Mouse (Mus musculus) cerebral cortex, adult 2 months (tissue): ENCODE results near the gene Catspere2.

Source experiments
- WGBS: fragments of 180-500 bp; shearing (Covaris S2); methylation state at CpG from one replicate; pipeline ENCODE4 v1.1.7; 2018; 5-methylcytosine and 5-hydroxymethylcytosine counted together

Catspere2 gene

DNA sequence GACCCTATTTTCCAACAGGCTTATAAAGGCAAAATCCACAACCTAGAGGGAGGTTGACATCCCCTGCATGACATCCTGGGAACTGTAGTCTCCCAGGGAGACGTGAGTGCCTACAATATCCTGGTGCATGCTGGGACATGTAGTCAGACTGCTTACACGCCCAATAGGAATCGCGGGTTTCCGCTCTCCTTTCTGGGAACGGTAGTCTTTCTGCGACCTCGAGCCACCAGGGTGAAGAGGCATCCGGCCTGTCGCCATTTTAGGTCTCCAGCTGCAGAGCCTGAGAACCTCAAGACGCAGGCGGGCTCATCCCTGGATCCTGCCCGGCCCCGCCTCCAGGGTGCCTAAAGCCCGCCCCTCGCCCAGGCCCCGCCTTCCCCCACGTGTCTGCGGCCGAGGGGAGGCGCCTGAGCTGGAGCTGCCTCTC lies at the start of gene Catspere2:
TSS of gene Catspere2 (plus strand) at position 400 of the 427 bp plus-strand sequence.
- under 1% methylated on average over 21 of the region's 21 CpGs for WGBS

DNA sequence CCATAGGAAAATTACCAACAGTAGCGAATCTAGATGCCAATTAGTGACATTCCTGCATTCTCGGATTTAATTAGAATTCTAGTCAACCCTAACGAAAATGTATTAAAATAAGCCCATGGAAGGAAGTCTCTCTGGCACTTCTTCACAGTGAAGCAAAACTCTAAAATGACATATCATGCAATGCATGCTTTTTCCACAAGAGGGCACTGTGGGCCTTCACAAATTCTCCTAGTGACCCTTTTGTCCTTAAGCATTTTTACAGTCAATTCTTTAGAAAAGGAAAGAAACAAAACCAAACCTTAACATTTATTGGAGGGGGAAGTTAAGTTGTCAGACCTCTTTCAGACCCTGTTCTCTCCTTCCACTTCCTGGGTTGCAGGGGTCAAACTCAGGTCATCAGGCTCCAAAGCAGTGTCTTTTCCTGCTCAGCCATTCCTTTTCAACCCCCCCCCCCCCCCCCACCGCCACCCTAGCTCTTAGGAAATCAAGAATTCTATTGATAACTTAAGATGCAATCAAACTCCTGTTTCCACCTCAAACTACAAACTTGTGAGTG lies 42.7 kb upstream of the Catspere2 start:
- WGBS = 8% methylated on average over 4 of the region's 4 CpGs

DNA sequence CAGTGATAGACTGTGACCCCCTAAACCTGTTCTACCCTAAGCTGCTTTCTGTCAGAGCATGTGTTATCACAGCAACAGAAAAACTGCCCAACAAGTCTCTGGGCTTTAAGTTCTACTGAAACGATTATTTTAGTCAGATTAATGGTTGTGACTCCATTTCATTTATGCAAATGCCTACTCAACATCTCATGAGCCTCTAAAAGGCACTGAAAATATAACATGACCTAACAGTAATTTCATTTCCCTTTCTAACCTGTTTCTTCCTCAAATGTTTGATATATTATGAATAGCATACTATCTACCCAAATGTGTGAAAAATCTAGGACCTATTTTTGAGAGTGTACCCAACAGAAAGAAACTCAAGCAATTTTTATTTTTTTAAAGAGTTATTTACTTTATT lies 1.9 kb upstream of the Catspere2 start:
- 80% methylated on average over 1 of the region's 1 CpGs for WGBS

DNA sequence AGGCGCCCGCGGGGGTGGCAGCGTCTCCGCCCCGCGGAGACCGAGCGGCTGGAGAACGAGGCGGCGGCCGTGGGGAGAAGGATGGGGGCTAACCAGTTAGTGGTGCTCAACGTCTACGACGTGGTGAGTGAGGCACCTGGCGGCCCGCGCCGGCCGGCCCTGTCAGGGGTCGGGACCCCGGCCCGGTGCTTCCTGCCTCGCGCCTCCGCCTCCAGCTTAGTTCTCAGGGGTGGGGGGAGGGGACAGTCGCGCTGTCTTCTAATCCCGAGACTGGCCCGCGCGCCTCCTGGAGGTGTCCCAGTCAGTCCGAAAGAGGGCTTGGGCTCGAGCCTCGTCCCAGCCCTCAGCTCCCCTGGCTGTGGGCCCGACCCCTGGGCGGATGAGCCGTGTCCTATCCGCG lies 359 bp downstream of the Catspere2 start:
- 0% methylated on average over 27 of the region's 41 CpGs for WGBS

DNA sequence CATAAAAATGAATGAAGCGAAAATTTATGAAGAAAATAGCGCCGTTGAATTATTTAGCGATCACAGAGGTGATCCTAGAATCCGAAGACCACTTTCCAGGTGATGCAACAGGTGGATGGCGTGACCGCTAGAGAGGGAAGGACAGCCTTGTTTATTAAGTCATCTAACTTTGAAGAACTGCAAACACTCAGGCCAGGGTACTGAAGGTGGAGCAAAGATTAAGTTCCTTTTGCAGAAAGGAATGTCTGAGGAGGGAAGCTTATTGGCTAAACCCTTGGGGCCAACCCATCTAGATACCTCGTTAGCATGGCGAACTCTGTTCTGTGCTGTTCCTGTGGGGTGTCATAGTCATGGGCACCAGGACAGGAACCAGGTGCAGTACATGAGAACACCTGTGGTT lies 983 bp downstream of the Catspere2 start:
- 63% methylated on average over 9 of the region's 9 CpGs for WGBS

DNA sequence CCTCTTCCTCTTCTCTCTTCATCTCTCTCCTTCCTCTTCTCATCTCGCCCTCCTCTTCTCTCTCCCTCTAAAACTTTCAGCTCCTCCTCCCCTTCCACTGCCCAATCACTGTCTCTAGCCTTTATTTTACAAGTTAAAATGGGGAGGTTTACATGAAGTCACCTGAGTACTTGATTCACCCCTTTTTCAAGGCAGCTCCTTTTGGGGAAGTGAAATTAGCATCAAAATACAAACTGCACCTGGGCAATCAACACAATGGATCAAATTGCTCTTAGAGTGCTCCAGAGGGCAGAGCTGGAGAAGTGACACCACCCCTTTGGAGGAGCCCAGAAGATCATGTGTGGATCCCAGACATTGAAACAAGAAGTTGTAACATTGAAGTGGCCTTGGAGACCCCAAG lies 4.3 kb downstream of the Catspere2 start:
- 87% methylated on average over 1 of the region's 1 CpGs for WGBS

DNA sequence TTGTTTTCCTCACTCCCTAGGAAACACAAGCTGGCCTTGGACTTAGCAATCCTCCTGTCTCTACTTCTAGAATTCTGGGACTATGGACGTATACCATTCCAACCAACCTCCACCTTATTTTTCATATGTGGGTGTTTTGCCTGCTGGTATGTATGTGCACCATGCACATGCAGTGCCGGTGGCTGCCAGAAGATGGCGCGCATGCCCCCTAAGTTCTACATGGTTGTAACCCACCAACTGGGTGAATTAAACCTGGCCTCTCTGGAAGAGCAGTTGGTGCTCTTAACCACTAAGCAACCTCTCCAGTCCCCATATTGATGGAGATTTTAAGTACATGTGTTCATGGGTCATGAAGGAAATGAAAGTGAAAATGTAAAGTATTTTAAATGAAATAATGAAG lies 89.6 kb downstream of the Catspere2 start:
- WGBS = 64% methylated on average over 4 of the region's 4 CpGs

DNA sequence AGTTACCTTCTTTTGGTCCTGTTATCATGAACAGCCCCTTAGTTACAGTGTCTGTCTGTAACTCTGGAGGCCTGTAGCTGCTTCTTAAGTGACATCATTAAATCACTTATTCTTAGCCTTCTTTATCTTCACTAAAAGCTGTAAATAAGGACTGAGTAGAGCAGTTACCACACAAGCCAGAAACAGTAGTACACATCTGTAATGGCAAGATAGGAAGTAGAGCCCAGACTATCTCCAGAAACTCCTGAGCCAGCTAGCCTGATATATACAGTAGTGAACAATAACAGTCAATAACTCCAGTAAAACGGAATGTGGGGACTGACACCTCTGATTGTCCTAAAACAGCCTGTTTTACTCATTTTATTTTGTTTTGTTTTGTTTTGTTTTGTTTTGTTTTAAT lies 125.3 kb downstream of the Catspere2 start:
- WGBS = 86% methylated on average over 1 of the region's 1 CpGs

DNA sequence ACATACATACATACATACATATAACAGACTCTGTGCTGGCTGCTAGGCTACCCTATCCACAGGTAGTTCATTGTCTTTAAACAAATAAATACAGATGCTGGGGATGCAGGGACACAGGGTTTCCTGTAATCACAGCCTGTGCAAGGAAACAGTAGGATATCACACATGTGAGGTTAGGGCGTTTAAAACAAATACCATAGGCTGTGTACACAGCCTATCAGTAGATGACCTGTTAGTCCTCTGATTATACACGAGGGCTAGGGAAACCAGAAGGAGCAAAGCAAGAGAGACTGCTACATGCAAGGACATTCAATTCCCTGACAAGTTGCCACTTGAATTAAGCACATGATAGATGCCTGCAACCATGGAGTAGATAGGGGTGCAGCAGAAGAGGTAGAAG lies 139.0 kb downstream of the Catspere2 start:
- WGBS = 76% methylated on average over 2 of the region's 2 CpGs

DNA sequence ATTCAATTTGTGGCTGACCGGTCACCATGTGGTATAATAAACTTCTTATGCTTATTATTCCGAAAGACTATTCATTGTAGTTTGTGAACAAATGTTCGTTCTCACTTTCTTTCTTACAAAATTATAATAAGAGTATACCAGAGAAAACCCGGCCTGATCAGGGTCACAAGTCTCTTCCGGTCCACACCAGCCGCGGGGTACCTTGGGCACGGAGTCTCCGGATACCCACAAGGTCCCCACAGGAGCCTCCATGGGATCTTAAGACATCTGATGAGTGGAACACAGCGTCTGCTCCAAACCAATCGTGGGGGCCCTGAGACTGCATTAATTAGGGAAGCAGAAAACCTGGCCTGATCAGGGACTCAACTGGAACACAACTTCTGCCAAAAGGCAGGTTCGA lies 151.1 kb downstream of the Catspere2 start:
- 93% methylated on average over 12 of the region's 12 CpGs for WGBS

DNA sequence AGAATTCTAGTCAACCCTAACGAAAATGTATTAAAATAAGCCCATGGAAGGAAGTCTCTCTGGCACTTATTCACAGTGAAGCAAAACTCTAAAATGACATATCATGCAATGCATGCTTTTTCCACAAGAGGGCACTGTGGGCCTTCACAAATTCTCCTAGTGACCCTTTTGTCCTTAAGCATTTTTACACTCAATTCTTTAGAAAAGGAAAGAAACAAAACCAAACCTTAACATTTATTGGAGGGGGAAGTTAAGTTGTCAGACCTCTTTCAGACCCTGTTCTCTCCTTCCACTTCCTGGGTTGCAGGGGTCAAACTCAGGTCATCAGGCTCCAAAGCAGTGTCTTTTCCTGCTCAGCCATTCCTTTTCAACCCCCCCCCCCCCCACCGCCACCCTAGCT lies 163.3 kb downstream of the Catspere2 start:
- 8% methylated on average over 2 of the region's 2 CpGs for WGBS

DNA sequence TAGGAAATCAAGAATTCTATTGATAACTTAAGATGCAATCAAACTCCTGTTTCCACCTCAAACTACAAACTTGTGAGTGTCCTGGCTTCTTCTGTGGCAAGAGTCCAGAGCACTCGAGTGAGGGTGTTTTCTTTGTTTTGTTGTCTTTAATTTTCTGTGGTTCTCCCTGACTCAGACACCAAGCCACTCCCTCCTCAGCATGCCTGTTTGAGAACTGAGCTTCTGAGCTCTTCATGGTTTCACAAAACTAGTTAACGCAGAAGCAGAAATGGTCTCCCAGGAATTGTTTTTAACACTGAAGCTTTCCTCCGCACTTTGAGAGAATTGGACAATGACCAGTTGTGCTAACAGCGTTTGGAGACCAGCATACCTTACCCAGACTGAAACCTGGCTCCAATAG lies 163.7 kb downstream of the Catspere2 start:
- 46% methylated on average over 4 of the region's 4 CpGs for WGBS

DNA sequence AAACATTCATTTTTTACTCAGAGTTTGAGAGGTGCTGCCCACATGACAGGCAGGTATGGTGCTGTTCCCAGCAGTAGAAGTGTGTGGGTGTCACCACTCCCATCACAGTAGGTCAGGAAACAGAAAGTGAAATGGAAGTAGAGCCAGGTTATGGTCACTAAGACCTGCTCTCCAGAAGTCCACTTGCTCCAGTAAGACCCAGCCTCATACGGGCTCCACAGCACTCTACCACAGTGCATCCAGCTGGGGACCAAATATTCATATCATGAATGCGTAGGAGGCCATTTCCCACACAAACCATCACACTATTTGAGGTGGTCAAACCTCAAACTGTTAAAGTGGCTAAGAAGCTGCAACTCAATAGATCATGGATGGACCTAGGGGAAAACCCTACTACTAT lies 199.0 kb downstream of the Catspere2 start:
- WGBS = 97% methylated on average over 2 of the region's 2 CpGs

DNA sequence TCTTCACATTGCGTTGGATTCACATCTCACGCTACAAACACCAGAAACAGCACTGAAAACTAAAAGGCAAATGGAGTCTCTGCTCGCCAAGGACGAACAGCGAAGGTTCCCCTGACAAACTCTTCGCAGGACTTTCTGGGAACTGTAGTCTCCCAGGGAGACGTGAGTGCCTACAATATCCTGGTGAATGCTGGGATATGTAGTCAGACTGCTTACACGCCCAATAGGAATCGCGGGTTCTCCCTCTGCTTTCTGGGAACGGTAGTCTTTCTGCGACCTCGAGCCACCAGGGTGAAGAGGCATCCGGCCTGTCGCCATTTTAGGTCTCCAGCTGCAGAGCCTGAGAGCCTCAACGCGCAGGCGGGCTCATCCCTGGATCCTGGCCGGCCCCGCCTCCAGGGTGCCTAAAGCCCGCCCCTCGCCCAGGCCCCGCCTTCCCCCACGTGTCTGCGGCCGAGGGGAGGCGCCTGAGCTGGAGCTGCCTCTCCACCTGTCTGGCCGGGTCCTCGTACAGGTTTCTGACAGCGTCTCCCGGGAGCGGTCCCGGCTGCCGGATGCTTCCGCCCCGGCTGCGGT lies 204.1 kb downstream of the Catspere2 start, which contains the start of gene Desi2:
TSS of gene Desi2 (plus strand) at position 202 of the 576 bp plus-strand sequence.
- under 1% methylated on average over 37 of the region's 37 CpGs for WGBS

DNA sequence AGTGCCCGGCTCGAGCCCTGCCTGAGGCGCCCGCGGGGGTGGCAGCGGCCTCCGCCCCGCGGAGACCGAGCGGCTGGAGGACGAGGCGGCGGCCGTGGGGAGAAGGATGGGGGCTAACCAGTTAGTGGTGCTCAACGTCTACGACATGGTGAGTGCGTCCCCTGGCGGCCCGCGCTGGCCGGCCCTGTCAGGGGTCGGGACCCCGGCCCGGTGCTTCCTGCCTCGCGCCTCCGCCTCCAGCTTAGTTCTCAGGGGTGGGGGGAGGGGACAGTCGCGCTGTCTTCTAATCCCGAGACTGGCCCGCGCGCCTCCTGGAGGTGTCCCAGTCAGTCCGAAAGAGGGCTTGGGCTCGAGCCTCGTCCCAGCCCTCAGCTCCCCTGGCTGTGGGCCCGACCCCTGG lies 204.6 kb downstream of the Catspere2 start:
- under 1% methylated on average over 20 of the region's 38 CpGs for WGBS

DNA sequence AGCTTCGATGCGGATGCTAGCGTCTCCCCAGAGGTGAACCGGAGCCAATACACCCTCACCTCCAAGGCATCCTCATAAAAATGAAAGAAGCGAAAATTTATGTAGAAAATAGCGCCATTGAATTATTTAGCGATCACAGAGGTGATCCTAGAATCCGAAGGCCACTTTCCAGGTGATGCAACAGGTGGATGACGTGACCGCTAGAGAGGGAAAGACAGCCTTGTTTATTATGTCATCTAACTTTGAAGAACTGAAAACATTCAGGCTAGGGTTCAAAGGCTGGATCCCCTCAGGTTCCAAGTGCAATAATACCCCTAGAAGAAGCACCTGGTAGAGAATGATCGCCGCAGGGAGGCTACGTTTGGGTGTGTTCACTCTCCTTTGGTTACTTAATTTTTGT lies 205.2 kb downstream of the Catspere2 start:
- WGBS = 7% methylated on average over 13 of the region's 13 CpGs

DNA sequence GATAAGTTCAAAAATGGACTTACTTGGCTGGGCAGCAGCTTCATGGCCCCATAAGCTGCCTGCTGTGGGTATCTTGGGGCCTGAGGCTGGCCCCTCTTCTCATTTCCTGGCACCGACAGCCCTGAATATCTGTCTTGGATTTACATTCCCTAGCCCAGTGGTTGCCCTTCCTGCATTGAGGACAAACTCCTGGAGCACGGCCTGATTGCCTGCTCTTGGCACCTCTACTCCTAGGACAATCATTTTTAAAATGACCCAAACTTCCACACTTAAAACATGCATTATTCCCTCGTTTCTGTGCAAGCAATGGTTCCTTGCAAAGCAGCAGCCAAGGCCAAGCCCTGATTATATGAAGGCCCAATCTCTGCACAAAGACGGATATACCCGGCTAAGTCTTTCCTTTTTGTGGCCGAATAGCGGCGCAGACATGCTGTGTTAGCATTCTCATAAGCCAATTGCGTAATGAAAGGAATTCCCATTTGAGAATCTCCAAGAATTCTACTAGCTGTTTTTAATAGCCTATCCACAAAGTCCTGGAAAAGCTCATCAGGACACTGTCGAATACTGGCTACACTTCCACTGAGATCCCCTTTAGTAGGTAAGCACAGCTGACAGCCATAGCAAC lies 222.6 kb downstream of the Catspere2 start:
- WGBS = 63% methylated on average over 10 of the region's 10 CpGs

DNA sequence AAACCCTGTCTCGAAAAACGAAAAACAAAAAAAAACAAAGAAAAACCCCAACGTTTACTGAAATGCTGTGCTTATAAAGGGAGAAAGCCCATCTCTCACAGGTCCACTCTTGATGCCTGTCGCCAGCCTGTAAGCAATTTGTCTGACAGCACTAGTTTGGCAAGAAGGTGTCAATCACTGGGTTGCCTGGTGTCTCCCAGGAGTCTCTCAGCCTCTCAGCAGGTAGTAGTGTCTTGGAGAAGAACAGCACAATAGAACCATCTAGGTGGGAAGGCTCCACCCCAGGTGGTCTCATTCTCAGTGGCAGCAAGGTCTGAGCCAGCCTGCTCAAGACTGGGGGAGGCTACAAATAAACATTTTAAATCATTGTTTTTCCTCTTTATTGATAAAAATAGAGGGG lies 224.6 kb downstream of the Catspere2 start:
- WGBS = 92% methylated on average over 4 of the region's 4 CpGs

DNA sequence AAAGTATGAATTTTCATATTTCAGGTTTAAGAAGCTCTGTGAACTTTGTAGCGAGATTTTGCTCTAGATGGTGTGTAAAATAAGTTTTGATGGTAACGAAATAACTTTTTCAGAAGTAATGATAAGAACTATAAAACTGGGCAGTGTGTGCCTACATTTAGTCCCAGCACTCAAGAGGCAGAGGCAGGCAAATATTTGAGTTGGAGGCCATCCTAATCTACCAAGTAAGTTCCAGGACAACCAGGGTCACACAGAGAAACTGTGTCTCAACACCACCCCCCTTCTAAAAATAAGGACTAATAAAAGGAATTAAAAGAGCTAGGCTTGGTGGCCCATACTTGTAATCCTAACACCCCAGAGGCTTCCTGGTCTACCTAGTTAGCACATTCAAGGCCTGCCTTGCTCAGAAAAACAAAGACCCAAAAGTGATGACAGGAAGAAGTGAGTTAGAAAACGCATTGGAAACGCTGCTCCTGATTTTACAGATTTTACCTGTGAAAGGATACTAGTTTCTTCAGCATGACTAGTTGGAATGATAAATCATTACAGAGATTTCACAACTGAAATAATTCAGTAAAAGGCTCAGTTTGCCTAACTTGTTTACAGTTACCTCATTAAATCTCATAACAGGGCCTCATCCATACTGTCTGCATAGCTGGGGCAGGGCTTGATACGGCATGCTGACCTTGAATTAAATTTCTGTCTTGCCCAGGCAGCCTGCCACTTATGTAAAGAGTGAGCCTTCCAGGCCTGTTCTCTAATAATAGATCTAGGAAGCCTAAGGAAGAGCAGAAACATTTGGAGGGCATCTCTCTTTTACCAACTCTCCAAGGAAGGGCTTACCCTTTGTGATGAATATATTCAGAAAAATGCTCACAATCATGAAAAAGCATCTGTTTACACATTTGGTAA lies 236.2 kb downstream of the Catspere2 start:
- 71% methylated on average over 5 of the region's 5 CpGs for WGBS
